ENCODE assay signal across 9 mouse cellular contexts in the genomic region with DNA sequence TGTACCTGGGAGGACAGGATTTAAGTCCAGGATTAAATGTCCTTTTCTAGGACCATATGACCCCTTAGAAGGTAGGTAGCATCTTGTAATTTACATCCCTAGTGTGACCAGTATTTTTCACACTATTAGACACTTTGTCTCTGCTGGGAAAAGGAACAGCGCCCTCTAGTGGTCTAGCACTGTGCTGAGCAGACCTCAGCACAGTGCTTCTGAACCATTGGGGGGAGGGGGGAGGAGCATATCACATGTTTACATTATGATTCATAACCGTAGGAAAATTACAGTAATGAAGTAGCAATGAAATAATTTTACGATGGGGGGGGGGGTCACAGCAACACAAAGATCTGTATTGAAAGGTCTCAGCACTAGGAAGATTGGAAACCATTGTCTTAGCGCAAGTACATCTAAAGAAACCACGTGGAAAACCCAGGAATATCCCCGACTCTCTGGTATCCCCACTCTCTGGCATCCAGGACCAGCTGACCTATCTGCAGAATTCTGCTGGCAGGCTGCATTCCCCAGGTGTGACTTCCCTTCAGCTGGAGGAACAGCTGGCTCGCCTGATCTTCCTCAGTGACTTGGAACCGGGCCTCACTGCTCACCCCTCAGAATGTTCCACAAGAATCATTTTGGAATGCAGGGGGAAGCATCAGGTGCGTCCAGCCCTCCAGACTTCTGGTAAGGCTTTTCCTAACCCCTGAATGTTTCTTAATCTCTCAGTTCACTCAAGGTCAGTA. TPM values are rescaled to one million over a fixed set of nuclear protein-coding genes. Genes with fewer than 3 reads are reported as not detected.
DNase-seq lines count a peak whose midpoint lies in the region; ATAC-seq lines count a peak whose summit lies in the region.
"Had no signal": no experiment of that assay in that cellular context is flagged by ENCODE, and none has a peak within 500 bp of the region (broad histone marks: within the 10 kb centered on the region; RNA-seq: fewer than 3 reads in every experiment).

No protein-coding gene starts in this region.

- H3K27ac ChIP-seq in embryonic facial prominence, embryonic 11.5 days (replicated peaks; ENCODE audit: low read depth, low read length): no peak overlapping the region
- H3K27ac ChIP-seq in hindbrain, embryonic 16.5 days (ENCODE audit: low read depth, low read length): no peak overlapping the region
- no peak overlapping the region for H3K27ac ChIP-seq in limb, embryonic 11.5 days (replicated peaks; ENCODE audit: low read depth, low read length)

- H3K27me3 ChIP-seq in embryonic facial prominence, embryonic 11.5 days (ENCODE audit: control insufficient read depth, insufficient read depth, low read length): no peaks in the 10 kb centered on the region
- no peaks in the 10 kb centered on the region for H3K27me3 ChIP-seq in hindbrain, embryonic 16.5 days (replicated peaks; ENCODE audit: control insufficient read depth, insufficient read depth, low read length)
- H3K27me3 ChIP-seq in limb, embryonic 11.5 days (ENCODE audit: control insufficient read depth, insufficient read depth, low read length): no peaks in the 10 kb centered on the region

- H3K9ac ChIP-seq in embryonic facial prominence, embryonic 11.5 days (replicated peaks; ENCODE audit: low read length): no peak overlapping the region
- no peak overlapping the region for H3K9ac ChIP-seq in hindbrain, embryonic 16.5 days (ENCODE audit: low read depth, low read length)
- no peak overlapping the region for H3K9ac ChIP-seq in limb, embryonic 11.5 days (ENCODE audit: low read length)

- WGBS in embryonic facial prominence, embryonic 11.5 days: 53% methylated on average over 9 of the region's 9 CpGs
- WGBS in hindbrain, embryonic 16.5 days: 57% methylated on average over 9 of the region's 9 CpGs
- WGBS in limb, embryonic 11.5 days: 61% methylated on average over 9 of the region's 9 CpGs

- no peak overlapping the region for H3K4me2 ChIP-seq in embryonic facial prominence, embryonic 11.5 days (ENCODE audit: low read depth, low read length)
- no peak overlapping the region for H3K4me2 ChIP-seq in hindbrain, embryonic 16.5 days (ENCODE audit: low read length)
- H3K4me2 ChIP-seq in limb, embryonic 11.5 days (ENCODE audit: low read depth, severe bottlenecking): no peak overlapping the region

- no peaks in the 10 kb centered on the region for H3K9me3 ChIP-seq in embryonic facial prominence, embryonic 11.5 days (replicated peaks; ENCODE audit: control insufficient read depth, low read length)
- H3K9me3 ChIP-seq in hindbrain, embryonic 16.5 days (ENCODE audit: control insufficient read depth, low read length): no peaks in the 10 kb centered on the region
- H3K9me3 ChIP-seq in limb, embryonic 11.5 days (ENCODE audit: control insufficient read depth, low read length): no peaks in the 10 kb centered on the region
- H3K9me3 ChIP-seq: megakaryocyte, embryonic 14.5 days had no signal

- no peaks in the 10 kb centered on the region for H3K36me3 ChIP-seq in embryonic facial prominence, embryonic 11.5 days (replicated peaks; ENCODE audit: control insufficient read depth, insufficient read depth, low read depth, low read length)
- H3K36me3 ChIP-seq in hindbrain, embryonic 16.5 days (ENCODE audit: control insufficient read depth, insufficient read depth, low read length): no peaks in the 10 kb centered on the region
- H3K36me3 ChIP-seq in limb, embryonic 11.5 days (ENCODE audit: control insufficient read depth, insufficient read depth, low read length): no peaks in the 10 kb centered on the region

- DNase-seq in kidney, adult 18-20 months: peak; percentile 20
- DNase-seq in kidney, adult 11 months: no peak
- DNase-seq in adrenal gland, postnatal 25 days: peak; percentile 62
- peak; percentile 75 for DNase-seq in embryonic facial prominence, embryonic 11.5 days (ENCODE audit: low spot score)
- peak; percentile 61 for DNase-seq in limb, embryonic 11.5 days (ENCODE audit: low spot score)
- peak; percentile 4 for DNase-seq in natural killer cell, adult 2 months (ENCODE audit: low spot score in 2 of 2)
- DNase-seq in urinary bladder, postnatal 10 days (ENCODE audit: low spot score): peak; percentile 20

- peaks cover 2% of the 10 kb centered on the region; the same call in 1 of the 2 replicates for H3K4me1 ChIP-seq in embryonic facial prominence, embryonic 11.5 days (ENCODE audit: control insufficient read depth, insufficient read depth, low read length)
- no peaks in the 10 kb centered on the region for H3K4me1 ChIP-seq in hindbrain, embryonic 16.5 days (ENCODE audit: control insufficient read depth, insufficient read depth, low read depth, low read length)
- no peaks in the 10 kb centered on the region for H3K4me1 ChIP-seq in limb, embryonic 11.5 days (ENCODE audit: control insufficient read depth, insufficient read depth, low read length)

- no peak for ATAC-seq in embryonic facial prominence, embryonic 11.5 days (replicated peaks; ENCODE audit: insufficient number of reproducible peaks, low FRiP score, low TSS enrichment, low read depth)
- peak; percentile 85 for ATAC-seq in hindbrain, embryonic 16.5 days
- no peak for ATAC-seq in limb, embryonic 11.5 days (ENCODE audit: insufficient number of reproducible peaks, low FRiP score, low TSS enrichment, low read depth)

- no peak overlapping the region for H3K4me3 ChIP-seq in embryonic facial prominence, embryonic 11.5 days (ENCODE audit: low read depth, low read length)
- no peak overlapping the region for H3K4me3 ChIP-seq in hindbrain, embryonic 16.5 days (ENCODE audit: low read length)
- no peak overlapping the region for H3K4me3 ChIP-seq in limb, embryonic 11.5 days (ENCODE audit: low read depth, low read length)
- H3K4me3 ChIP-seq: megakaryocyte, embryonic 14.5 days had no signal

RNA-seq across cellular contexts. Expression of a gene that starts 2.5 kb away (rescaled TPM):
- total RNA-seq in adrenal gland, postnatal 25 days (2021): 0.15 TPM in 1 of 2 replicates, not detected in the other
- polyA plus RNA-seq in embryonic facial prominence, embryonic 11.5 days (2014; fragmentation: Nextera tagmentation; extraction: Ambion mirVana): 0.20 TPM in 1 of 2 replicates, not detected in the other
- 0.30 and 0.31 TPM in 2 replicates for polyA plus RNA-seq in hindbrain, embryonic 16.5 days (2015; fragmentation: Nextera tagmentation; extraction: Ambion mirVana)
- polyA plus RNA-seq in limb, embryonic 11.5 days (2014; fragmentation: Nextera tagmentation; extraction: Ambion mirVana): not detected in 2 replicates

RNA-seq across cellular contexts. Expression of a gene that starts 46.7 kb away (rescaled TPM):
- total RNA-seq in adrenal gland, postnatal 25 days (2021): 0.76 and 2.5 TPM in 2 replicates
- polyA plus RNA-seq in embryonic facial prominence, embryonic 11.5 days (2014; fragmentation: Nextera tagmentation; extraction: Ambion mirVana): 0.32 and 0.36 TPM in 2 replicates
- polyA plus RNA-seq in hindbrain, embryonic 16.5 days (2015; fragmentation: Nextera tagmentation; extraction: Ambion mirVana): 5.1 and 6.1 TPM in 2 replicates
- 0.41 and 0.44 TPM in 2 replicates for polyA plus RNA-seq in limb, embryonic 11.5 days (2014; fragmentation: Nextera tagmentation; extraction: Ambion mirVana)

RNA-seq across cellular contexts. Expression of a gene that starts 52.2 kb away (rescaled TPM):
- not detected in 2 replicates for total RNA-seq in adrenal gland, postnatal 25 days (2021)
- polyA plus RNA-seq in embryonic facial prominence, embryonic 11.5 days (2014; fragmentation: Nextera tagmentation; extraction: Ambion mirVana): not detected in 2 replicates
- 0.30 TPM in 1 of 2 replicates, not detected in the other for polyA plus RNA-seq in hindbrain, embryonic 16.5 days (2015; fragmentation: Nextera tagmentation; extraction: Ambion mirVana)
- polyA plus RNA-seq in limb, embryonic 11.5 days (2014; fragmentation: Nextera tagmentation; extraction: Ambion mirVana): not detected in 2 replicates
